Mouse (Mus musculus) stomach, embryonic 15.5 days (tissue): ENCODE data around the gene Tbc1d32. TPM values are rescaled to one million over a fixed set of nuclear protein-coding genes. Genes with fewer than 3 reads are reported as not detected.

ENCODE experiments used
- ATAC-seq: fragments of 200-750 bp; cut with Nextera tagmentation; 2 replicates; pipeline ENCODE4 v1.8.0; 2017; ENCODE audit warnings: low read depth, moderate number of reproducible peaks, moderate TSS enrichment; ENCODE audit not compliant: insufficient read depth, low FRiP score
- H3K27ac ChIP-seq: fragments of 300-500 bp; sonication (generic); 2 replicates; pipeline ENCODE4 v1.5.1; 2015; ENCODE audit warnings: mild to moderate bottlenecking, inconsistent platforms
- H3K27me3 ChIP-seq: fragments of 300-500 bp; sonication (generic); replicated peaks from 2 replicates; pipeline ENCODE4 v1.6.1; 2015; ENCODE audit warnings: inconsistent platforms
- H3K36me3 ChIP-seq: fragments of 300-500 bp; sonication (generic); 2 replicates; pipeline ENCODE4 v1.6.1; 2015; ENCODE audit warnings: inconsistent platforms
- H3K4me1 ChIP-seq: fragments of 300-500 bp; sonication (generic); 2 replicates; pipeline ENCODE4 v1.6.1; 2015; ENCODE audit warnings: inconsistent platforms
- H3K4me2 ChIP-seq: fragments of 300-500 bp; sonication (generic); 2 replicates; pipeline ENCODE4 v1.6.1; 2015; ENCODE audit warnings: mild to moderate bottlenecking, inconsistent platforms
- H3K4me3 ChIP-seq: fragments of 300-500 bp; sonication (generic); replicated peaks from 2 replicates; pipeline ENCODE4 v1.5.1; 2015; ENCODE audit warnings: inconsistent platforms
- H3K9ac ChIP-seq: fragments of 300-500 bp; sonication (generic); 2 replicates; pipeline ENCODE4 v1.6.1; 2015; ENCODE audit warnings: inconsistent platforms
- H3K9me3 ChIP-seq: fragments of 300-500 bp; sonication (generic); 2 replicates; pipeline ENCODE4 v1.6.1; 2016; ENCODE audit warnings: inconsistent platforms
- WGBS: fragments of 180-500 bp; shearing (Covaris S2); methylation state at CpG from one replicate; pipeline ENCODE4 v1.1.7; 2015; 5-methylcytosine and 5-hydroxymethylcytosine counted together
- polyA plus RNA-seq: library from polyadenylated mRNA; unstranded; fragments of >200 nt; fragmentation: Nextera tagmentation; extraction: Ambion mirVana; gene quantifications from 2 replicates; pipeline ENCODE4 v1.2.1, GENCODE M21; 2015

The Tbc1d32 gene
- polyA plus RNA-seq, 1 experiment from 2014 or later, result 3.0 TPM

GRCm38 (mm10) chr10:56165758-56166157, 62.7 kb downstream of the Tbc1d32 start:
- Histone ChIP-seq H3K4me2 (no peak overlapping the region), H3K4me1 (no peaks in the 10 kb centered on the region), H3K27ac (no peak overlapping the region), H3K36me3 (peaks cover 4% of the 10 kb centered on the region; the same call in 1 of the 2 replicates), H3K4me3 (no peak overlapping the region), H3K9ac (no peak overlapping the region), H3K9me3 (no peaks in the 10 kb centered on the region), H3K27me3 (no peaks in the 10 kb centered on the region)
- WGBS, result 89% methylated on average over 4 of the region's 4 CpGs
- no peak for ATAC-seq

GRCm38 (mm10) chr10:56164411-56164810, 64.1 kb downstream of the Tbc1d32 start:
- 67% methylated on average over 3 of the region's 3 CpGs for WGBS
- H3K4me1 ChIP-seq, result no peaks in the 10 kb centered on the region
- no peaks in the 10 kb centered on the region for H3K27me3 ChIP-seq
- H3K9ac ChIP-seq, result no peak overlapping the region
- no peak overlapping the region for H3K27ac ChIP-seq
- H3K4me3 ChIP-seq, result no peak overlapping the region
- no peak overlapping the region for H3K4me2 ChIP-seq
- H3K9me3 ChIP-seq, result no peaks in the 10 kb centered on the region
- no peaks in the 10 kb centered on the region for H3K36me3 ChIP-seq
- no peak for ATAC-seq

- Histone ChIP-seq H3K36me3 (no peaks in the 10 kb centered on the region), H3K27me3 (no peaks in the 10 kb centered on the region), H3K4me3 (no peak overlapping the region), H3K4me2 (no peak overlapping the region), H3K9ac (no peak overlapping the region), H3K27ac (no peak overlapping the region), H3K4me1 (no peaks in the 10 kb centered on the region), H3K9me3 (no peaks in the 10 kb centered on the region)
- no peak for ATAC-seq
- 87% methylated on average over 2 of the region's 2 CpGs for WGBS
Measured at GRCm38 (mm10) chr10:56158748-56159147, 69.7 kb downstream of the Tbc1d32 start.

- no peak overlapping the region for H3K27ac ChIP-seq
- H3K4me1 ChIP-seq, result no peaks in the 10 kb centered on the region
- no peaks in the 10 kb centered on the region for H3K36me3 ChIP-seq
- no peaks in the 10 kb centered on the region for H3K9me3 ChIP-seq
- ATAC-seq, result no peak
- H3K4me2 ChIP-seq, result no peak overlapping the region
- H3K9ac ChIP-seq, result no peak overlapping the region
- WGBS, result 70% methylated on average over 3 of the region's 3 CpGs
- H3K4me3 ChIP-seq, result no peak overlapping the region
- no peaks in the 10 kb centered on the region for H3K27me3 ChIP-seq
Measured at GRCm38 (mm10) chr10:56158207-56158606, 70.3 kb downstream of the Tbc1d32 start.

GRCm38 (mm10) chr10:56156956-56157355, 71.5 kb downstream of the Tbc1d32 start:
- H3K36me3 ChIP-seq, result no peaks in the 10 kb centered on the region
- H3K4me1 ChIP-seq, result no peaks in the 10 kb centered on the region
- H3K9me3 ChIP-seq, result no peaks in the 10 kb centered on the region
- H3K27me3 ChIP-seq, result no peaks in the 10 kb centered on the region
- no peak overlapping the region for H3K4me2 ChIP-seq
- H3K9ac ChIP-seq, result no peak overlapping the region
- H3K4me3 ChIP-seq, result no peak overlapping the region
- ATAC-seq, result no peak
- H3K27ac ChIP-seq, result no peak overlapping the region
- WGBS, result 85% methylated on average over 3 of the region's 3 CpGs

GRCm38 (mm10) chr10:56148920-56149319, 79.6 kb downstream of the Tbc1d32 start:
- Histone ChIP-seq H3K9ac (no peak overlapping the region), H3K27me3 (no peaks in the 10 kb centered on the region), H3K36me3 (no peaks in the 10 kb centered on the region), H3K4me3 (no peak overlapping the region), H3K4me1 (no peaks in the 10 kb centered on the region), H3K27ac (no peak overlapping the region), H3K4me2 (no peak overlapping the region), H3K9me3 (no peaks in the 10 kb centered on the region)
- 91% methylated on average over 3 of the region's 3 CpGs for WGBS
- no peak for ATAC-seq

GRCm38 (mm10) chr10:56137191-56137590, 91.3 kb downstream of the Tbc1d32 start:
- 93% methylated on average over 5 of the region's 5 CpGs for whole genome bisulfite sequencing
- no peak for ATAC-seq
- H3K27me3 ChIP-seq, result no peaks in the 10 kb centered on the region

GRCm38 (mm10) chr10:56129642-56130041, 98.8 kb downstream of the Tbc1d32 start:
- no peak overlapping the region for H3K4me2 ChIP-seq
- no peaks in the 10 kb centered on the region for H3K9me3 ChIP-seq
- H3K27me3 ChIP-seq, result no peaks in the 10 kb centered on the region
- no peak for ATAC-seq
- H3K27ac ChIP-seq, result no peak overlapping the region
- 82% methylated on average over 2 of the region's 2 CpGs for WGBS
- H3K9ac ChIP-seq, result no peak overlapping the region
- no peaks in the 10 kb centered on the region for H3K36me3 ChIP-seq
- H3K4me1 ChIP-seq, result no peaks in the 10 kb centered on the region
- H3K4me3 ChIP-seq, result no peak overlapping the region

More at GRCm38 (mm10) chr10:56137191-56137590, 91.3 kb downstream of the Tbc1d32 start:
- H3K36me3 ChIP-seq, result no peaks in the 10 kb centered on the region
- no peak overlapping the region for H3K4me3 ChIP-seq
- no peak overlapping the region for H3K4me2 ChIP-seq
- no peaks in the 10 kb centered on the region for H3K9me3 ChIP-seq
- no peak overlapping the region for H3K27ac ChIP-seq
- H3K9ac ChIP-seq, result no peak overlapping the region
- H3K4me1 ChIP-seq, result no peaks in the 10 kb centered on the region

GRCm38 (mm10) chr10:56126972-56127371, 101.5 kb downstream of the Tbc1d32 start:
- Histone ChIP-seq H3K4me3 (no peak overlapping the region), H3K9ac (no peak overlapping the region), H3K4me1 (no peaks in the 10 kb centered on the region), H3K27ac (no peak overlapping the region), H3K9me3 (no peaks in the 10 kb centered on the region), H3K27me3 (no peaks in the 10 kb centered on the region), H3K4me2 (no peak overlapping the region), H3K36me3 (no peaks in the 10 kb centered on the region)
- ATAC-seq, result no peak
- WGBS, result 89% methylated on average over 1 of the region's 1 CpGs

GRCm38 (mm10) chr10:56115636-56116180, 112.8 kb downstream of the Tbc1d32 start:
- Histone ChIP-seq H3K4me3 (peak overlapping the region; percentile 55), H3K27me3 (no peaks in the 10 kb centered on the region), H3K9ac (peak overlapping the region; percentile 23; the same call in 1 of the 2 replicates), H3K4me1 (peaks cover 4% of the 10 kb centered on the region; the same call in 1 of the 2 replicates), H3K36me3 (no peaks in the 10 kb centered on the region), H3K9me3 (no peaks in the 10 kb centered on the region), H3K27ac (no peak overlapping the region), H3K4me2 (peak overlapping the region; percentile 81)
- 17% methylated on average over 25 of the region's 27 CpGs for WGBS
- peak; percentile 34; the same call in 1 of the 2 replicates for ATAC-seq

GRCm38 (mm10) chr10:56114951-56115635, 113.4 kb downstream of the Tbc1d32 start:
- Histone ChIP-seq H3K9ac (peak overlapping the region; percentile 23; the same call in 1 of the 2 replicates), H3K9me3 (no peaks in the 10 kb centered on the region), H3K4me2 (peak overlapping the region; percentile 81), H3K27ac (0 out of 2 replicates have a peak overlapping the region, but pooled peaks have one; percentile 18), H3K4me3 (peak overlapping the region; percentile 55), H3K36me3 (no peaks in the 10 kb centered on the region), H3K4me1 (peaks cover 4% of the 10 kb centered on the region; the same call in 1 of the 2 replicates), H3K27me3 (no peaks in the 10 kb centered on the region)
- ATAC-seq, result peak; percentile 77
- WGBS, result under 1% methylated on average over 46 of the region's 50 CpGs

- Histone ChIP-seq H3K4me3 (peak overlapping the region; percentile 34), H3K4me2 (peak overlapping the region; percentile 49), H3K4me1 (0 out of 2 replicates have a peak, but pooled peaks cover 3% of the 10 kb centered on the region), H3K9ac (no peak overlapping the region; the same call in 1 of the 2 replicates), H3K9me3 (no peaks in the 10 kb centered on the region), H3K36me3 (no peaks in the 10 kb centered on the region), H3K27me3 (no peaks in the 10 kb centered on the region), H3K27ac (no peak overlapping the region)
- ATAC-seq, result peak; percentile 31; the same call in 1 of the 2 replicates
- 22% methylated on average over 1 of the region's 1 CpGs for WGBS
Measured at GRCm38 (mm10) chr10:56106996-56107334, 121.5 kb downstream of the Tbc1d32 start.
